Mouse (Mus musculus) induced T-regulatory cell, adult 2 months (primary cell): Measurements from ENCODE around the gene Arl3.

Experiments used
- DNase-seq: peaks from one replicate; pipeline ENCODE4 v3.0.0-alpha.2; 2012; ENCODE audit warnings: low read depth

The Arl3 gene

GRCm38 (mm10) chr19:46517529-46518351, 55.3 kb downstream of the Arl3 start:
- peak; percentile 21 for DNase-seq

GRCm38 (mm10) chr19:46516667-46517528, 56.1 kb downstream of the Arl3 start:
- DNase-seq = peak; percentile 40

- DNase-seq = no peak
These were observed 57.6 kb downstream of the Arl3 start for GRCm38 (mm10) chr19:46515287-46515821.

- peak; percentile 7 for DNase-seq
These were observed 58.6 kb downstream of the Arl3 start for GRCm38 (mm10) chr19:46514387-46514786.

- DNase-seq = peak; percentile 83
These were observed 61.7 kb downstream of the Arl3 start for GRCm38 (mm10) chr19:46511263-46511662.

GRCm38 (mm10) chr19:46510824-46511223, 62.2 kb downstream of the Arl3 start:
- peak; percentile 81 for DNase-seq

- no peak for DNase-seq
These were observed 62.6 kb downstream of the Arl3 start for GRCm38 (mm10) chr19:46510401-46510800.

- no peak for DNase-seq
These were observed 63.3 kb downstream of the Arl3 start for GRCm38 (mm10) chr19:46509736-46510135.

GRCm38 (mm10) chr19:46509202-46509601, 63.8 kb downstream of the Arl3 start:
- DNase-seq = peak; percentile 55

- no peak for DNase-seq
These were observed 64.3 kb downstream of the Arl3 start for GRCm38 (mm10) chr19:46508738-46509137.

- no peak for DNase-seq
These were observed 65.2 kb downstream of the Arl3 start for GRCm38 (mm10) chr19:46507806-46508205.

- DNase-seq = no peak
These were observed 65.8 kb downstream of the Arl3 start for GRCm38 (mm10) chr19:46507181-46507581.

- DNase-seq = no peak
These were observed 66.7 kb downstream of the Arl3 start for GRCm38 (mm10) chr19:46506372-46506717.

- no peak for DNase-seq
These were observed 67.2 kb downstream of the Arl3 start for GRCm38 (mm10) chr19:46505646-46506371.

GRCm38 (mm10) chr19:46504822-46505417, 68.1 kb downstream of the Arl3 start:
- no peak for DNase-seq

- no peak for DNase-seq
These were observed 68.9 kb downstream of the Arl3 start for GRCm38 (mm10) chr19:46504085-46504552.

GRCm38 (mm10) chr19:46503351-46504084, 69.5 kb downstream of the Arl3 start:
- peak; percentile 92 for DNase-seq

- peak; percentile 87 for DNase-seq
These were observed 70.4 kb downstream of the Arl3 start for GRCm38 (mm10) chr19:46502471-46503166.

GRCm38 (mm10) chr19:46502069-46502455, 70.9 kb downstream of the Arl3 start:
- peak; percentile 82 for DNase-seq

GRCm38 (mm10) chr19:46501401-46502068, 71.5 kb downstream of the Arl3 start, which contains the start of gene Trim8:
Trim8 (plus strand) TSS chr19:46501702.
- DNase-seq = peak; percentile 78
